Mouse (Mus musculus) cortical plate, adult 2 months (tissue): ENCODE measurements at regions not wholly inside any gene's neighbourhood (a gene's known extent, or its start where the extent isn't known, plus 50 kb on each side); places are given as distances from the start of the nearest gene placed in this dataset.

Experiments used
- H3K27ac ChIP-seq: fragments of 200-500 bp; 2 replicates; pipeline ENCODE4 v1.5.1; 2012; ENCODE audit warnings: low read length, control low read depth, inconsistent platforms; ENCODE audit not compliant: insufficient read depth
- H3K4me1 ChIP-seq: fragments of 200-500 bp; 2 replicates; pipeline ENCODE4 v1.6.1; 2011; ENCODE audit warnings: low read length; ENCODE audit not compliant: control insufficient read depth, insufficient read depth
- H3K4me3 ChIP-seq: fragments of 200-500 bp; 2 replicates; pipeline ENCODE4 v1.5.1; 2011; ENCODE audit warnings: mild to moderate bottlenecking, low read length, control low read depth; ENCODE audit not compliant: insufficient read depth
- CTCF ChIP-seq: fragments of 200-500 bp; IDR thresholded peaks from 2 replicates; pipeline ENCODE4 v1.5.1; 2011; ENCODE audit warnings: mild to moderate bottlenecking, control low read depth, low read length; ENCODE audit not compliant: insufficient read depth; ENCODE audit errors: extremely low read depth
- POLR2A ChIP-seq: fragments of 200-500 bp; IDR thresholded peaks from 2 replicates; pipeline ENCODE4 v1.6.1; 2011; ENCODE audit warnings: mild to moderate bottlenecking, low read length, control low read depth; ENCODE audit not compliant: insufficient read depth; ENCODE audit errors: extremely low read depth

DNA sequence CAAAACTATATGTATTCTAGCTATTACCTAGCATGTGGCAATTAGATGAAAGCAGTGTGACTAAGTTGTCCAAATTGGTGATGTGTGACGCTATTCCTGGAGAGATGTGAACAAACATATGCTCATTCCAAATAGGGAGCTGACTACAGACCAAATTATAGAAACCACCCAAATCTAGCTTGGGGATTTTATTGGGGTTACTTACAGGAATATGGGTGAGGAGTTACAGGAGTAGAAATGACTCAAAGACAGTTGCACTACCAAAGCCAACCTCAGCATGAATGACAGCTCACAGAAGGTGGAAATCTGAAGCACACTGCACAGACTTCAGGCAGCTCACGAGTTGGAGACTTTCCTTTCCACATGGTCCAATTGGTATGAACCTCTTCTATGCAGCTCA lies 326.5 kb upstream of the Sdr16c6 start:
- no peak for TF ChIP-seq POLR2A
- TF ChIP-seq CTCF, result no peak
- no peaks in the 10 kb centered on the region for H3K4me1 ChIP-seq
- no peak overlapping the region for H3K4me3 ChIP-seq
- no peak overlapping the region for H3K27ac ChIP-seq

DNA sequence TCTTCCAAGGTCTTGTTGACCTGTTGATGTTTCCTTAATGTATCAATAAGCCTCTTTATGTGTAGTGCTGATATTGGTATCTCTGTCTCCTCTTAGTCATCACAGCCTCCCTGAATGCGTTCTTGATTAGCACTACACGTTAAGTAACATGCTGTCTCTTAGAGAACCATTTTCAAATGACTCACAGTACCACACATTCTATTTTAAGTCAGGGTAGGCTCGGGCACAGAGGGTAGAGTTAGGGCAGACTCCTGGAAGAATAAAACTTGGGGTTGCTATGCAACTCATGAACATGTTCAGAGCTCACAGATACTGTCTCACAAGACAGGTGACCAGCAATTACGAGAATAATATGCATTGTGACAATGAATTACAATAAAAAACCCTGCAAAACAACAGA lies 320.1 kb upstream of the Sdr16c6 start:
- no peak overlapping the region for H3K27ac ChIP-seq
- TF ChIP-seq POLR2A (no peak), CTCF (no peak)
- H3K4me1 ChIP-seq, result no peaks in the 10 kb centered on the region
- H3K4me3 ChIP-seq, result no peak overlapping the region

DNA sequence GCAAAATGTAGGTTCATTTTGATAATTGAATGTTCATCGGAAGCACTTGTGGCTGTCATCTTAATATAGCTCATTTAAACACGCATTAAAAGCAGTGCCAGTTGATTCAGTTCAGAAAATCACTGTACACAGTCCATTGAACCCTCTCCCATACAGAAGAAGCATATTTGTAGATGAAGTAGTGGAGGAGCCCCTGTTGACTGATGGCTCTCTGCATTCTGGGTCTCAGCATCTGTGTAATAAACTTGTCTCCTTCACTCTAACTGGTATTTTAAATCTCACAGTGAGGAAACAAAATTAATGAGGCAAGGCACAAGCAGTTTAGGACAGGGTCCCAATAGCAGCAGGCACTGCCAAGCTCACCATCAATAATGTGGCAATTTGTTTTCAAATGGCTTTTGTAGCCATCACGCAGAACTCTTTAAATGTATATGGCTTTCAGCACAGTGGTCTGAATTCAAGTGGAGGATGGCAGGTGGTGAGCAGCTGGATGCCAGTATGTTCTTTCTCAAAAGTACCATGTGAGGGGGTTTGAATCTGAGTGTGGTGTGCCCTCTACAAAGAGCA lies 302.8 kb upstream of the Sdr16c6 start:
- TF ChIP-seq POLR2A, result no peak
- TF ChIP-seq CTCF, result no peak

DNA sequence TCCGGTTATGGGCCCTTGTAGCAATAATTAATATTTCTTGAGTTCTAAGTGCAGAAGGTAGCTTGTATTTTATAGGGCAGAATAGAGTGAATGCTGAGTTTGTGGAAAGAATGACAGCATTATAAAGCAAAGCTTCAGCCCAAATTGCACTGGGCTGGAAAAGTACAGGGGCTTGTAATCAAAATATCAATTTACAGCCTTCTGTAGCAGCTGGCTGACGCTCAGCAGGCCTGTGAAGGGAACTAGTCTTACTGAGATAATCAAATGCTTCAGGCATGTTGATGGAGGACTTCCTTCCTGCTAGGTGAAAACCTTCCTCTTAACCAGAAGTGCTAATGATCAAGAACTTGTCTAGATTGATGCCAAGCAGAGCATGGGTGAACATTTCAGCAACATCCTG lies 257.9 kb upstream of the Sdr16c6 start:
- H3K4me1 ChIP-seq, result no peaks in the 10 kb centered on the region
- TF ChIP-seq CTCF (no peak), POLR2A (no peak)
- H3K4me3 ChIP-seq, result no peak overlapping the region
- H3K27ac ChIP-seq, result no peak overlapping the region

More for the DNA sequence above, 302.8 kb upstream of the Sdr16c6 start:
- Histone ChIP-seq H3K4me1 (no peaks in the 10 kb centered on the region), H3K4me3 (no peak overlapping the region), H3K27ac (no peak overlapping the region)

DNA sequence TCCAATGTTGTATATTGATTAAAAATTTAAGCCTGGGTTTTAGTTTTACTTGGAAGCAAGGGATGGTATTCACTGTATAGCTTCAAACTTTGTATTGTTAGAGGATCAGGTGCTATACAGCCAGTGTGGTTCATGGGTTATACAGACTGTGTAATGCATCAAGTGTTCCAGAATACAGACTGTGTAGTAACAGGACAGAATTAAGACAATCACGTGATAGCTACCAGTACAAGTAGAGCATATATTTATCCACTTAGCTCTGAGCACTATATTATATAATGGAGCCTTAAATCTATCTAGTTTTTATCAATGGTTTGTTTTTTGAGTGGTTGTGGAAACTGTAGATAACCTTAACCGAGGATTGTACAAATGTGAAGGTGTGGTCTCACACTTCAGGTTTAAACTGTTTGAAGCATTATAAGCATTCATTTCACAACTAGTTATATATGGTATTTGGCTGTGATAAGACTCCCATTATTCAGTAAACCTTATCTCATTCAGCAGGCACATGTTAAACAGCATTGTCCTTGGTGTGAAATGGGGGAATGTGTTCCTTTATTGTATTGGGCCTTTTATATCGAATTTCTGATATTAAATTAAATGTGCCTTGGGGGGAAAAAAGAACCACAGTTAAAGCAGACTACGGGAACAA lies 256.3 kb upstream of the Sdr16c6 start:
- TF ChIP-seq POLR2A, result no peak
- TF ChIP-seq CTCF, result no peak
- Histone ChIP-seq H3K4me1 (no peaks in the 10 kb centered on the region), H3K27ac (no peak overlapping the region), H3K4me3 (no peak overlapping the region)

DNA sequence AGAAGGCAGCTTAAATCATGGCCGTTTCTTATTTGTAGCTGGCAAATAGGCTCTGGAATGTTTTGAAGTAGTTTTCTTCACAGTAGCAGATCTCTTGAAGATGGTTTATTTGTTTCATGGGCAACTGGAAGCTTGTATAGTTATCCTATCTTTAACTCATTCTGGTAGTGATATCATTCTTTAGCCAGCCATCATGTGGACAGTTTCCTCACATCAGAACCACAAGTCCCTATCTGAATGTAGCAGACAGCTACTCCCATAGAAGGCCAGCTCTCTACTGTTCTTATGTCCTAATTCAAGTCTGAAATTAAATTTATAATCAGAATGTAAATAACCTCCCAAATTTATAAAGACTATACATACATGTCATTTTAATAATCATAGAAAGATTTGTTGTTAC lies 253.8 kb upstream of the Sdr16c6 start:
- Histone ChIP-seq H3K27ac (no peak overlapping the region), H3K4me3 (no peak overlapping the region), H3K4me1 (no peaks in the 10 kb centered on the region)
- TF ChIP-seq POLR2A, result no peak

DNA sequence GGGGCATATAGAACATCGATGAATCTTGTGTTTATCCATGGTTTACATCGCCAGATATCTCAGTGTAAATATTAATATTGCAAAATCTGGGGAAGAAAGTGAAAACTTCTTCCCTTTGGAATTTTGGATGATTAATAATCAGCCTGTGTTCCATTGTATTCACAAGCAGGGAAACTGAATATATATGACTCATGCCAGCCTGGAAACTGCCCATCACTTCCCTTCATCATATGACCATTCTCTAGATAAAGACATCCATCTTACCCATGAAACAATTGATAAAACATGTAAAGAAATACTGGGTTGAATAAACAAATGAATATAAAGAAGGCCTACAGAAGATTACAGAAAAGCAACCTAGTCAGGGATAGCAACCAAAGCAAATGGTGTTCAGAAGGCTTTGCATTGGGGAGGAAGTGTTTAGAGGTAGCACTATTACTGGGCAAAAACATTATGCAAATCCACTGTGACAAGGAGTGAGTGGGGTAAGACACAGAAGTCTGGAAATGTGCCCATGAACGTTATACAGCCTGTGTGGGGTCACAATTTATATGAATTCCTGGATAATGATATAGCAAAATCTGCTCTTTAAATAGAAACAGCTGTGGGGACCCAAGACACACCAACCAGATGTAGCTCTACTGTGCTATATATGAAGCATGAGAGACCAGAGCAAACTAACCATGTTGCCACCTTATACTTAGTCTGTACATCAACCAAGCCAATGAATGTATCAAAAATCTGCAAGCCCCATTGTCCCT lies 238.5 kb upstream of the Sdr16c6 start:
- H3K4me3 ChIP-seq, result no peak overlapping the region
- H3K4me1 ChIP-seq, result no peaks in the 10 kb centered on the region
- H3K27ac ChIP-seq, result no peak overlapping the region
- TF ChIP-seq CTCF (no peak), POLR2A (no peak)

DNA sequence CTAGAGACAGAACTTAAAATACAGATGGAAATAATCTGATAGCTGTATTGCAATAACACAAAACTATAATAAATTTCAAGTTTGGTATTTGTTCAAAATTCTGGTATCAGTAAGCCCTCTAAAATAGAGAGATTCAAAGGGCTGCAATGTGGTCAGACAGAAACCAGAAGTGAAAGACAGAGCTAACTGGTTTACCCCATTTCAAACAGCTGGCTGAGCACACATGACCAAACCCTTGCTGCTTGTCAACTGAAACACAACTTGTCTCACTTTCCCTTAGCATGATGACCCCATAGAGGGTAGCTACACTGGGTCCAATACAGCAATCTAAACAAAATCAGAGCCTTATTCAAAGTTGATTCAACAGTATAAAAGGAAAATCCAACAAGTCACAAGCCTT lies 234.2 kb upstream of the Sdr16c6 start:
- Histone ChIP-seq H3K4me1 (no peaks in the 10 kb centered on the region), H3K4me3 (no peak overlapping the region), H3K27ac (no peak overlapping the region)
- TF ChIP-seq POLR2A (no peak), CTCF (no peak)

DNA sequence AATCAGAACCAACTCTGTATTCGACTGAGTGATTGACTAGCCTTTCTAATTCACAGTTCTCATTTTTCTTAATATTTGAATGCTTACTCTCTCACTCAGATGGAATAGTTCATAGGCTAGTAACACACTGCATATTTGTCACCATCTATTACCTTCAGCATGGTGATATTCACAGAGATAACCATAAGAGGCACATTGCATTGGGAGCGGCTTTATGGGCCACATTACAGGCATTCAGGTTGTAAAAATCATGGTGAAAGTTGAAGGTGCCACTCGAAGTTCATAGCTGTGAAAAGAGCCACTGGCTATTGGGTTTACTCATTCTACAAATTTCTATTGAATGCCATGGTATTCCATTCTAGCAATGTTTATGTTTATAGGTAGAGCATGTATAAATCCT lies 229.6 kb upstream of the Sdr16c6 start:
- H3K4me1 ChIP-seq, result no peaks in the 10 kb centered on the region

DNA sequence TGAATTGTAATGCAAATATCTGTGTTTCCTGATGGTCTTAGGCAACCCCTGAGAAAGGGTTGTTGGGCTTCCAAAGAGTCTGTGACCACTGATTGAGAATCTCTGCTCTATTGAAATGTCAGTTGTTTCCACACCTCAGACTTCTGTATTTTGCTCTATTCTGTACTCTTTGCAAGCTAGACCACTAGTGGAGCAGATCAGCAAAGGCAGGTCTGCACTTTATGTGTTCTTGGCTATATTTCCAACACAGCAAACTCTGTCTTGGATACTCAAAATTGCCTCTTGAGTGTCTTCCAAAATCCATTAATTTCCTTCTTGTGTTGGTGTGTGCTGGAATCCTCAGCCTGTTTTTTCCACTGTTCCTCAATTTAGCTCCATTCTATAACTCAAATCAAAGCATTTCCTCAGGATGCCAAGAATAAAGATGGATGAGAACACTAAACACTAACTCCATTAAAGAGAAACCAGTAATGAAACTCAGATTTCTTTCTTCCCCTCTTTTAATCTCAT lies 228.5 kb upstream of the Sdr16c6 start:
- H3K4me1 ChIP-seq, result no peaks in the 10 kb centered on the region
- no peak overlapping the region for H3K27ac ChIP-seq
- no peak overlapping the region for H3K4me3 ChIP-seq
- TF ChIP-seq POLR2A, result no peak
- no peak for TF ChIP-seq CTCF

More for the DNA sequence above, 229.6 kb upstream of the Sdr16c6 start:
- H3K4me3 ChIP-seq, result no peak overlapping the region
- no peak overlapping the region for H3K27ac ChIP-seq
- TF ChIP-seq POLR2A (no peak), CTCF (no peak)
